Mouse (Mus musculus): ENCODE data around the gene Rab11fip5. TPM values are rescaled to one million over a fixed set of nuclear protein-coding genes. Genes with fewer than 3 reads are reported as not detected.

The Rab11fip5 gene
- polyA plus RNA-seq, 1 experiment: 75.2 TPM

DNA sequence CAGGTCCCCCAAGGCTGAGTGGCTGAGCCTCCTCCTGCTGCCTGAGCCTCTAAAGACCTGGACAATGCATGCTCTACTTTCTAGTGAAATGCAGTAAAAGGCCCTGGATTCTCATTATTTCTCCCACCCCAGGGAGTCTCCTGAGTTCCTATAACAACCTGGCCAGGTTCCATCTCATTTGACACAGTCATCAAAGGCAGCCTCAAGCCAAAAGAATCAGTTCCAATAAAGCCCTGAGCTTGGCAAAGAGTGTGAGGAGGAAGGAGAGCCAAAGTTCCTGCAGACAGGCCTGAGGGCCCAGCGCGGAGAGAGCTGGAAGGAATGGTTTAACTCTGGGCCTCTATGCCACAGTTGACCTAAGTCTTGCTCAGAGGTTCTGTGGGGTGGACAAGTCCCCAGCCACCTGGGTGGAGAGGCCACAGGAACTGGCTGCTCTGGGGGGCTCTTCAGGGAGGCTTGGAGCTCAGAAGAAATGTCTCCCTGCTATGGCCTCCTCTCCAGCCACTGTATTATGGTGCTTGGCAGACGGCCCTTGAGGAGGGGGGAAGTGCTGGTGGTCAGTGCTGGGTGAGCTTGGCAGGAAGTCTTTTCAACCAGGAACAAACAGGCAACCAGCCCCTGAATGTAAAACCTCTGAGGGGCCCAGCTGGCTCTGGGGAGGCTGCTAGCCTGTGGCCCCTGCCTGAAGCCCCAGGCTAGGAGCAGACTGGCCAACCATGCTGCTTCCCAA lies 71.9 kb downstream of the Rab11fip5 start:
- 17% methylated on average over 3 of the region's 3 CpGs for WGBS

DNA sequence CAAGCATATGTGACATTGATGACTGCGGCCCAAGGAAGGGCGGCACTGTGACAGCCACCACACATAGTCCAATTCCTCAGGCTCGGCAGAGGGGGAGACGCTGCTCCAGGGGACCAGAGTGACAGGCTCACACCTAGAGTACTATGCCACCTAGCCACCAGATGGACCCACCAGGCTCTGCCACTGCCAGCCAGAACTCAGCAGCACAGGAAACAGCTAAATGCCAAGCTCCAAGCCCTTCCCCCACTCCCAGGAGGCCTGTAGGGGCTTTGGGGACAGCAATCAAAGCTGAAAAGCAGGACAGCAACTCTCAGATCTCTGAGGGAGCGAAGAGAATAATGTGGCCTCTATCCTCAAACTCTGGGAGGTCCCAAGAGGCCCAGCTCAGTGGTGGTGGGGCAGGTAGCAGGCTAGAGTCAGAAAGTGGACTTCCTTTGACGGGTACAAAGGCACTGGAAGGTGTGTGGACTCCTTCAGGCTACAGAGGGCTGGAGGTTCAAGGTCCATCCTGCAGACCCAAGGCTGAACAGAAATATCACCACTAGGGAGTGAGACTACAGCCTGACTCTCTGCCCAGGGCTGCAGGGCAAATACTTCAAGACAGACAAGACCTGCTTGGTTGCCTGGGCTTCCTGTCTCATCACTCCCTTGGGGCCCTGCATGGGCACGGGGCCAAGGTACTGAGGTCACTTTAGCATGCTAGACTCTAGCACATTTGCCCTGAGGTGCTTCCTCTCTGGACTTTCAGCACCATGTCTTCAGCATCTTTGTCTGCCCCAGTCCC lies 78.9 kb downstream of the Rab11fip5 start:
- H3K4me1 ChIP-seq (ENCODE audit: control insufficient read depth, insufficient read depth, low read length): peaks cover 16% of the 10 kb centered on the region
- DNase-seq: peak; percentile 41 to 58
- no peak overlapping the region for H3K4me3 ChIP-seq (replicated peaks; ENCODE audit: insufficient read depth, low read depth, low read length)
- H3K27me3 ChIP-seq (ENCODE audit: control insufficient read depth, insufficient read depth, low read length): no peaks in the 10 kb centered on the region
- 31% methylated on average over 7 of the region's 7 CpGs for WGBS
- TF ChIP-seq POLR2A (IDR thresholded peaks at IDR 0.05; ENCODE audit: borderline replicate concordance, insufficient read depth, low read length): no peak
- TF ChIP-seq CTCF (IDR thresholded peaks at IDR 0.05; ENCODE audit: borderline replicate concordance, insufficient read depth, low read depth, low read length): peak; percentile 34; the same call in 1 of the 2 replicates
- H3K27ac ChIP-seq (ENCODE audit: insufficient read depth, low read length): no peak overlapping the region

More for the DNA sequence above, 71.9 kb downstream of the Rab11fip5 start:
- Histone ChIP-seq H3K4me1 (ENCODE audit: control insufficient read depth, insufficient read depth, low read length) (peaks cover 15% of the 10 kb centered on the region), H3K27ac (ENCODE audit: insufficient read depth, low read length) (peak overlapping the region; percentile 35), H3K27me3 (ENCODE audit: control insufficient read depth, insufficient read depth, low read length) (no peaks in the 10 kb centered on the region), H3K4me3 (replicated peaks; ENCODE audit: insufficient read depth, low read depth, low read length) (no peak overlapping the region)
- peak; percentile 69 to 91 for DNase-seq
- TF ChIP-seq POLR2A (IDR thresholded peaks at IDR 0.05; ENCODE audit: borderline replicate concordance, insufficient read depth, low read length): no peak
- no peak for TF ChIP-seq CTCF (IDR thresholded peaks at IDR 0.05; ENCODE audit: borderline replicate concordance, insufficient read depth, low read depth, low read length)

DNA sequence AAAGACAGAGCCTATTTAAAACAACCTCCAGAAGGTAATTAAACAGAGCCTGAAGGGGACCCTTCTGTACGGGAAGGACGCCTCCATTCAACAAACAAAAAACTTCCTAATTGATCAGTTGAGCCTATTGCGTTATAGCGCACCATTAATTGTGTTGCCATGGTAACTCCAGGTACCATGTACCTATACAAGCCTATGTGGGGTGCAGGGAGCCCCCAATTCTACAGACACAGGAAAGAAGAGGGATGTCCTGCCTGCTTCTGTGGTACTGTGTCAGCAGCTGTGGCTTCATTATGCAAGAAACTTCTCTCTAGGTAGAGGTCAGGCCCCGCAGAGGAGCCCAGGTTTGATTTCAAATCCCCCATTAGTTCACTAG lies 80.4 kb downstream of the Rab11fip5 start:
- Histone ChIP-seq H3K4me1 (ENCODE audit: control insufficient read depth, insufficient read depth, low read length) (peaks cover 16% of the 10 kb centered on the region), H3K27ac (ENCODE audit: insufficient read depth, low read length) (no peak overlapping the region), H3K4me3 (replicated peaks; ENCODE audit: insufficient read depth, low read depth, low read length) (no peak overlapping the region), H3K27me3 (ENCODE audit: control insufficient read depth, insufficient read depth, low read length) (no peaks in the 10 kb centered on the region)
- DNase-seq: no peak
- TF ChIP-seq CTCF (IDR thresholded peaks at IDR 0.05; ENCODE audit: borderline replicate concordance, insufficient read depth, low read depth, low read length): no peak
- no peak for TF ChIP-seq POLR2A (IDR thresholded peaks at IDR 0.05; ENCODE audit: borderline replicate concordance, insufficient read depth, low read length)
- 93% methylated on average over 5 of the region's 5 CpGs for WGBS

DNA sequence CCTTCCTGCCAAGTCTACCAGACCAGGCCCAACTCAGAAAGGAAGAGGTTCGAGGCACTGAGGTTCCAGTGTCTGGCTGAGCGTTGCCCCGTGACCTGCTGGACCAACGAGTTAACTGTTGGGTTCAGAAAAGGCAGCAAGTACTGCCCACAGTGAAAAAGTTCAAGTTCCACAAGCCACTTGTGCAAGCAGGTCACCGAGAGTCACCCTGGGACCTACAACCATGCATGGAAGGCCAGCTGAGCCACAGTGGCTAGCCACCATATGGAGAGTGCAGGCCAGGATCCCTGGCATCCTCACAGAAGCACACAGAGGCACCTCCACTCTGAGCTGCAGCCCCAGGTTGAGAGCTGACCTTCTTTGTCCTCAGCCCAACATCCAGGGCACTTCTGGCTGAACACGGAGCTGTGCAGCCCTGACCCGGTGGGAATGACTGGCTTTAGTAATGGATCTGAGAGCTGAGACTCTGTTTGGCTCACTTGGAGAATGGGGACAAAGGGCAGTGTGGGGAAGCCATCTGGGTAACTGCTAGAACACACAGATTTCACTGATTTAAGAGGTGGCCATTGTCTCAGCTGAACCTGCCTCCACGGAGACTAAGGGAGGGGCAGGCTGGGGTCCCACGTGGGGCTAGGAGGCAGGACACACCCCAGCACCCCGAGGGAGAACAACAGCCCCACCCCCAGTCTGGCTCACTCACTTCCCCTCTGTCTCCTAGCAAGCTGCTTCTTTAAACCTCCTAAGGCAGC lies 81.0 kb downstream of the Rab11fip5 start:
- H3K4me3 ChIP-seq (replicated peaks; ENCODE audit: insufficient read depth, low read depth, low read length): no peak overlapping the region
- WGBS: 68% methylated on average over 10 of the region's 10 CpGs
- DNase-seq: peak in 1 of 2 experiments; percentile 26
- TF ChIP-seq POLR2A (IDR thresholded peaks at IDR 0.05; ENCODE audit: borderline replicate concordance, insufficient read depth, low read length) (no peak), CTCF (IDR thresholded peaks at IDR 0.05; ENCODE audit: borderline replicate concordance, insufficient read depth, low read depth, low read length) (no peak)
- no peaks in the 10 kb centered on the region for H3K27me3 ChIP-seq (ENCODE audit: control insufficient read depth, insufficient read depth, low read length)
- H3K4me1 ChIP-seq (ENCODE audit: control insufficient read depth, insufficient read depth, low read length): peaks cover 16% of the 10 kb centered on the region
- no peak overlapping the region for H3K27ac ChIP-seq (ENCODE audit: insufficient read depth, low read length)

DNA sequence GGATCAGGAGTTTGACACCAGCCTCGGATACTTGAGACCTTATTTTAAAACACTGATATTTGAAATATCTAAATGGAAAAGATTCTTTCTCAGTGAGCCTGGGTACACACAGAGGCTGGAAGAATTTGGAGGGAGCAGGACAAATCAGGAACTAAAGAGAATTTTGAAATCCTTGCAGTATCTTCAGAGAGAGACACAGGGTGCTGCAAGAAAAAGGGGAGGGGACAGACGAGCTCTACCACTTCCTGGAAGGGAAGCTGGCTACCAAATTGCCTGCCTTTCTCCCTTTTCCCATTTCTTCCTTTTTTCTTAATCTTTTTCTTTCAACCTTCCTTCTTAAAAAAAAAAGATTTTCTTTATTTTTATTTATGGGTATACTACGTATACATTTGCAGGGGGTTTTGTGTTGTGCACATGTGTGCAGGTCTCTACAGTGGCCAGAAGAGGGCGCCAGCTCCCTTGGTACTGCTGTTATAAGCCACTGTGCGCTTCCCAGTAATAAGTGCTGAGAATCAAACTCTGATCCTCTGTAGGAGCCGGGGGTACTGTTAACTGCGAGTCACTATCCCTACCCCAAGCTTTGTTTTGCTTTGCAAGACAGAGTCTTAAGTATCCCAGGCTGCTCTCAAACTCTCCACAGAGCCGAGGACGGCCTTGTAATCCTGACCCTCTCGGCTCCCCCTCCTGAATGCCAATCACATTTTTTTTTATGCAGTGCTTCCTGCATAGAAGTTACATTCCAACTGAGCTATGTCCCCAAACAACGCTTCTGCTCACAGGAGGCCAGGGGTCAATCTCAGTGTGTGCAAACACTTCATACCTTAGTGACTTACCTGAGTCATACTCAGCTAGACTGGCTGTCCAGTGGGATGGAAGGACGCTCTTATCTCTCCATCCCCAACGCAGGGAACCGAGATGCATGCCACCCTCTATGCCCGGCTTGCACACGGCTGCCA lies 83.3 kb downstream of the Rab11fip5 start:
- no peak overlapping the region for H3K4me3 ChIP-seq (replicated peaks; ENCODE audit: insufficient read depth, low read depth, low read length)
- no peak for DNase-seq
- H3K27ac ChIP-seq (ENCODE audit: insufficient read depth, low read length): no peak overlapping the region
- H3K4me1 ChIP-seq (ENCODE audit: control insufficient read depth, insufficient read depth, low read length): peaks cover 16% of the 10 kb centered on the region
- 95% methylated on average over 16 of the region's 16 CpGs for WGBS
- no peak for TF ChIP-seq CTCF (IDR thresholded peaks at IDR 0.05; ENCODE audit: borderline replicate concordance, insufficient read depth, low read depth, low read length)
- TF ChIP-seq POLR2A (IDR thresholded peaks at IDR 0.05; ENCODE audit: borderline replicate concordance, insufficient read depth, low read length): no peak
- H3K27me3 ChIP-seq (ENCODE audit: control insufficient read depth, insufficient read depth, low read length): no peaks in the 10 kb centered on the region

DNA sequence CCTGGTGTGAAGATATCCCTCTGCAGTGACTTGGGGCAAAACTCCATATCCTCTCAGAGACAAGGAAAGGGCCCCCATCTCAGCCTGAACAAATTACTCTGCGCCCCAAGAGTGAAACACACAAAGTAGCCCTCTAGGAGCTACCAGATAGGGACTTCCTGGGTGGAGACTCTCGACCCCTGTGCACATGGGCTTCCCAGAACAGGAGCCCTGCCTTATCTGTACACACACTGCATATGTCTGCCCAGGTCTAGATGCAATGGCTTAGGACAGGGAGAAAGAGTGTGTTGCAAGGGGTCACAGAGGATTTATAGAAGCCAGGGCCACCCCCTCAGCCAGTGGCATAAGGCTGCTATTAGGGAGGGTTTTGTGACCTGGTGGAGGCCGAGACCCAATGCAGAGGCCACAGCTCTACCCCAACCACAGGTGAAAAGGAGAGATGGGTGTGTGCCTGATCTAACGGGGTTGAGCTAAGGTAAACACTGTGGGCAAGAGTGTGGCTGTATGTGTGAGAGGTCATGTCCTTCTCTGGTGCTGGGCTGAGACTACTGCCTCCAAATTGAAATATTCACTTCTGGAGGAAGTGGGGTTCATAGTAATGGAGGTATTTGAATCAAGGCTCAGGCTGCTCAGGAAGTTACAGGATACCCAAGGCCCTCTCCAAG lies 86.1 kb downstream of the Rab11fip5 start:
- DNase-seq: no peak
- no peak overlapping the region for H3K27ac ChIP-seq (ENCODE audit: insufficient read depth, low read length)
- 0 out of 2 replicates have a peak, but pooled peaks cover 2% of the 10 kb centered on the region for H3K4me1 ChIP-seq (ENCODE audit: control insufficient read depth, insufficient read depth, low read length)
- TF ChIP-seq POLR2A (IDR thresholded peaks at IDR 0.05; ENCODE audit: borderline replicate concordance, insufficient read depth, low read length) (no peak), CTCF (IDR thresholded peaks at IDR 0.05; ENCODE audit: borderline replicate concordance, insufficient read depth, low read depth, low read length) (no peak)
- no peak overlapping the region for H3K4me3 ChIP-seq (replicated peaks; ENCODE audit: insufficient read depth, low read depth, low read length)
- no peaks in the 10 kb centered on the region for H3K27me3 ChIP-seq (ENCODE audit: control insufficient read depth, insufficient read depth, low read length)
- 98% methylated on average over 4 of the region's 4 CpGs for WGBS

All from cerebellum, adult 2 months (tissue).